Mouse (Mus musculus): ENCODE measurements around the gene Arhgdib. TPM values are rescaled to one million over a fixed set of nuclear protein-coding genes. Genes with fewer than 3 reads are reported as not detected.

Gene Arhgdib
- 75.0 and 109 TPM in 2 replicates for polyA plus RNA-seq (2012; rRNA removed)

GRCm38 (mm10) chr6:136941051-136942021 is at the start of gene Arhgdib:
TSS of gene Arhgdib (minus strand) at chr6:136941899.

GRCm38 (mm10) chr6:136923532-136923931 is 18.2 kb downstream of the Arhgdib start, which contains the start of gene Pde6h:
TSS of gene Pde6h (plus strand) at chr6:136923832.

GRCm38 (mm10) chr6:136922080-136922479 is 19.6 kb downstream of the Arhgdib start, which contains the start of gene Erp27:
TSS of gene Erp27 (minus strand) at chr6:136922180.

GRCm38 (mm10) chr6:136875670-136876069 is 66.0 kb downstream of the Arhgdib start, which contains the start of gene Mgp:
TSS of gene Mgp (minus strand) at chr6:136875823.

Other genes with a start within 250 kb of the Arhgdib start
- 0.08 and 0.09 TPM in 2 replicates for gene Gucy2c, start 160.1 kb downstream of the Arhgdib start, polyA plus RNA-seq (2012; rRNA removed)
- 2.3 and 2.9 TPM in 2 replicates for gene Hist4h4, start 137.5 kb downstream of the Arhgdib start, polyA plus RNA-seq (2012; rRNA removed)
- 99.2 and 99.8 TPM in 2 replicates for gene H2afj, start 133.7 kb downstream of the Arhgdib start, polyA plus RNA-seq (2012; rRNA removed)
- 0.61 and 0.81 TPM in 2 replicates for gene BC049715, start 114.3 kb downstream of the Arhgdib start, polyA plus RNA-seq (2012; rRNA removed)
- gene Wbp11, start 113.7 kb downstream of the Arhgdib start, polyA plus RNA-seq (2012; rRNA removed), result 38.1 and 45.9 TPM in 2 replicates
- 0.07 and 0.10 TPM in 2 replicates for gene Smco3, start 106.4 kb downstream of the Arhgdib start, polyA plus RNA-seq (2012; rRNA removed)
- gene Art4, start 84.2 kb downstream of the Arhgdib start, polyA plus RNA-seq (2012; rRNA removed), result 15.1 and 19.9 TPM in 2 replicates
- 0.67 and 3.9 TPM in 2 replicates for gene Mgp, start 66.1 kb downstream of the Arhgdib start, polyA plus RNA-seq (2012; rRNA removed)
- gene Erp27, start 19.7 kb downstream of the Arhgdib start, polyA plus RNA-seq (2012; rRNA removed), result 0.09 and 0.12 TPM in 2 replicates
- under 0.01 and 0.07 TPM in 2 replicates for gene Pde6h, start 18.1 kb downstream of the Arhgdib start, polyA plus RNA-seq (2012; rRNA removed)
- 1.3 and 1.5 TPM in 2 replicates for gene Rerg, start 228.6 kb upstream of the Arhgdib start, polyA plus RNA-seq (2012; rRNA removed)

Data from liver, embryonic 14 days (tissue).